Comparison of ENCODE assay signal across 21 mouse cellular contexts in genomic region chr3:131299078-131299477, GRCm38 (mm10). TPM values are rescaled to one million over a fixed set of nuclear protein-coding genes. Genes with fewer than 3 reads are reported as not detected.
DNase-seq lines count a peak whose midpoint lies in the region; ATAC-seq and TF ChIP-seq lines count a peak whose summit lies in the region.
"Had no signal": no experiment of that assay in that cellular context is flagged by ENCODE, and none has a peak within 500 bp of the region (broad histone marks: within the 10 kb centered on the region; RNA-seq: fewer than 3 reads in every experiment).

No protein-coding gene starts in this region.

- H3K4me3 ChIP-seq in lung, embryonic 14.5 days (ENCODE audit: low read depth, low read length): no peak overlapping the region
- H3K4me3 ChIP-seq: embryonic facial prominence, embryonic 12.5 days; embryonic facial prominence, embryonic 15.5 days; gastrocnemius, adult 2 months; heart, embryonic 10.5 days; heart, embryonic 13.5 days; hindbrain, embryonic 10.5 days; hindbrain, embryonic 13.5 days; intestine, embryonic 15.5 days had no signal

- no peaks in the 10 kb centered on the region for H3K36me3 ChIP-seq in lung, embryonic 14.5 days (ENCODE audit: insufficient read depth)
- H3K36me3 ChIP-seq: embryonic facial prominence, embryonic 12.5 days; embryonic facial prominence, embryonic 15.5 days; hindbrain, embryonic 10.5 days; intestine, embryonic 15.5 days had no signal

- H3K9ac ChIP-seq in lung, embryonic 14.5 days: no peak overlapping the region
- H3K9ac ChIP-seq: embryonic facial prominence, embryonic 12.5 days; embryonic facial prominence, embryonic 15.5 days; forebrain, postnatal 0 days; heart, embryonic 13.5 days; hindbrain, embryonic 13.5 days; intestine, embryonic 15.5 days had no signal

- peaks cover 9% of the 10 kb centered on the region; the same call in 1 of the 2 replicates for H3K4me1 ChIP-seq in lung, embryonic 14.5 days (ENCODE audit: insufficient read depth)

- TF ChIP-seq CTCF in lung, embryonic 14.5 days (IDR thresholded peaks at IDR 0.05; ENCODE audit: low read depth): no peak

- 72% methylated on average over 9 of the region's 9 CpGs for WGBS in lung, embryonic 14.5 days

- H3K27ac ChIP-seq in lung, embryonic 14.5 days (ENCODE audit: low read depth): no peak overlapping the region
- H3K27ac ChIP-seq: embryonic facial prominence, embryonic 12.5 days; embryonic facial prominence, embryonic 15.5 days; gastrocnemius, adult 2 months; heart, embryonic 10.5 days; heart, embryonic 13.5 days; hindbrain, embryonic 10.5 days; hindbrain, embryonic 13.5 days; intestine, embryonic 15.5 days had no signal

- no peaks in the 10 kb centered on the region for H3K27me3 ChIP-seq in lung, embryonic 14.5 days (ENCODE audit: insufficient read depth, low read length)
- H3K27me3 ChIP-seq: embryonic facial prominence, embryonic 12.5 days; embryonic facial prominence, embryonic 15.5 days; hindbrain, embryonic 13.5 days; intestine, embryonic 15.5 days had no signal

- H3K9me3 ChIP-seq in lung, embryonic 14.5 days (ENCODE audit: low read depth, low read length): no peaks in the 10 kb centered on the region
- H3K9me3 ChIP-seq: embryonic facial prominence, embryonic 12.5 days; embryonic facial prominence, embryonic 15.5 days; heart, embryonic 10.5 days; heart, embryonic 13.5 days; hindbrain, embryonic 10.5 days; hindbrain, embryonic 13.5 days; intestine, embryonic 15.5 days had no signal

- peak; percentile 48 for DNase-seq in cerebellum, adult 9-11 months
- DNase-seq in cerebellum, adult 11-12 months: no peak
- peak; percentile 39 for DNase-seq in kidney, postnatal 10 days
- DNase-seq in kidney, adult 18-20 months: no peak
- peak; percentile 42 for DNase-seq in lung, embryonic 14.5 days
- DNase-seq in lung, postnatal 25 days (ENCODE audit: low spot score): no peak
- DNase-seq: adrenal gland, adult 2 months; adrenal gland, postnatal 25 days; cerebellum, postnatal 14 days; forebrain, postnatal 0 days; gastrocnemius, adult 2 months; gastrocnemius, postnatal 14 days had no signal

- no peak overlapping the region for H3K4me2 ChIP-seq in lung, embryonic 14.5 days
- H3K4me2 ChIP-seq: embryonic facial prominence, embryonic 12.5 days; embryonic facial prominence, embryonic 15.5 days; heart, embryonic 13.5 days; hindbrain, embryonic 13.5 days; intestine, embryonic 15.5 days had no signal

- no peak for ATAC-seq in lung, embryonic 14.5 days (ENCODE audit: insufficient read depth)
- ATAC-seq: forebrain, embryonic 14.5 days; forebrain, postnatal 0 days; hindbrain, embryonic 16.5 days; intestine, embryonic 15.5 days had no signal

RNA-seq across cellular contexts. Expression of gene Cyp2u1, which starts 3.9 kb away (rescaled TPM):
- 1.9 TPM in 2 replicates for polyA plus RNA-seq in lung, embryonic 14.5 days (2014; fragmentation: Nextera tagmentation; extraction: Ambion mirVana)

RNA-seq across cellular contexts. Expression of gene Hadh, which starts 27.2 kb away (rescaled TPM):
- polyA plus RNA-seq in lung, embryonic 14.5 days (2014; fragmentation: Nextera tagmentation; extraction: Ambion mirVana): 113 and 115 TPM in 2 replicates

Comparison
In these comparisons a context has a peak if more than half of its experiments do, and no peak if none do; other contexts are left out.
1. DNase-seq: peak in cerebellum, adult 9-11 months (single experiment), kidney, postnatal 10 days (single experiment) and lung, embryonic 14.5 days (single experiment); none in cerebellum, adult 11-12 months (single experiment), kidney, adult 18-20 months (single experiment) and lung, postnatal 25 days (single experiment).